Mouse (Mus musculus): ENCODE measurements around the gene Enc1. TPM values are rescaled to one million over a fixed set of nuclear protein-coding genes. Genes with fewer than 3 reads are reported as not detected.
A peak's percentile ranks its signal among the peaks of the same experiment; 100 is the strongest.

Enc1 gene
- polyA plus RNA-seq, 1 experiment from 2014 or later = 12.5 TPM

DNA sequence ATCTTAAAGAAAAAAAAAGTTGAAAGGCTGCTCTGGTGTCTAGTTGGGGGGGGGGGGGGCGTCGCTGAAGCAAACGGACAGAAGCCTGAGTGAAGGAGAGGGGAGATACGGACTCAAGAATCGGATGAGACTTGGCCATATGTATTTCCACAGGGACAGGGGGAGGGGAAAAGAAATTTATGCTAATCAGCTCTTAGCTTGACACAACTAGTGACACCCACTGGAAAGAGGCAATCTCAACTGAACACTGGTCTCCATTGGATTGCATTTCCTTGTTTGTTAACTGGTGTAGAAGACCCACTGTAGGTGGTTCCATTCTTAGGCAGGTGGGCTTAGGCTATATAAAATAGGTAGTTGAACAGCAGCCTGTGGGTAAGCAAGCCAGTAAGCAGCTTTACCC lies 55.9 kb downstream of the Enc1 start:
- no peak for ATAC-seq (ENCODE audit: borderline replicate concordance, extremely low read depth, low FRiP score, low TSS enrichment)
- H3K9me3 ChIP-seq = no peaks in the 10 kb centered on the region
- H3K4me3 ChIP-seq = no peak overlapping the region
- no peak overlapping the region for H3K27ac ChIP-seq
- H3K36me3 ChIP-seq = no peaks in the 10 kb centered on the region
- H3K9ac ChIP-seq = no peak overlapping the region
- WGBS = 86% methylated on average over 4 of the region's 5 CpGs
- peaks cover 16% of the 10 kb centered on the region for H3K4me1 ChIP-seq
- H3K27me3 ChIP-seq = no peaks in the 10 kb centered on the region
- H3K4me2 ChIP-seq = no peak overlapping the region

DNA sequence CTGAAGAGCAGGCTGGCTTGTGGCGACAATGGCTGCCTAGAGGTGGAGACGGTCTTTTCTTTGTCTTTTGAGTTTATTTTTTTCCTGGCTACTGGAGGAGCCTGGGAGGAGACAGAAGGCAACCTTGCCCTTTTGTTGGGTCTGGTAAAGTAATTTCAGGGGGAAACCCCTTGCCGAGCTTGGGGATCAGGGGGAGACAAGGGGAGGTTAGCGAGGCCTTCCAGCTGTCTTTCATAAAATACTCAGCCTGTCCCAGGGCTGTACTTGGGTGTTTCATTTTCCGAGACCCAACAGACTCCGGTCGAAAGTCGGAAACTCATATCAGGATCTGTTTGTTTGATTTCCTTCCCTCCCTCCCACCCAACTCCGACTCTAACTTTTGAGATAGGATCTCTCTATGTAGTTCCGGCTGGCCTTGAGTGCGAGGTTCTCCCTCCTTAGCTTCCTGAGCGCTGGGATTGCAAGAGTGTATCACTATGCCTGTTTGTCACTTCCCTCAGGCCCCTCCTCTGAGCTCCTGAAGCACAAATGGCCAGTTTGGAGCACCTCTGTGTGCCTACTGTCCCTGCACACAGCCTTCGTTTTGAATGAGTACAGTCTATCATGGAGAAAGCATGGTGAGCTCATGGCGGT lies 56.6 kb downstream of the Enc1 start:
- no peak overlapping the region for H3K4me3 ChIP-seq
- no peaks in the 10 kb centered on the region for H3K9me3 ChIP-seq
- no peak overlapping the region for H3K27ac ChIP-seq
- no peak for ATAC-seq (ENCODE audit: borderline replicate concordance, extremely low read depth, low FRiP score, low TSS enrichment)
- no peak overlapping the region for H3K4me2 ChIP-seq
- no peaks in the 10 kb centered on the region for H3K27me3 ChIP-seq
- 66% methylated on average over 14 of the region's 14 CpGs for WGBS
- H3K4me1 ChIP-seq = peaks cover 16% of the 10 kb centered on the region
- no peaks in the 10 kb centered on the region for H3K36me3 ChIP-seq
- no peak overlapping the region for H3K9ac ChIP-seq

DNA sequence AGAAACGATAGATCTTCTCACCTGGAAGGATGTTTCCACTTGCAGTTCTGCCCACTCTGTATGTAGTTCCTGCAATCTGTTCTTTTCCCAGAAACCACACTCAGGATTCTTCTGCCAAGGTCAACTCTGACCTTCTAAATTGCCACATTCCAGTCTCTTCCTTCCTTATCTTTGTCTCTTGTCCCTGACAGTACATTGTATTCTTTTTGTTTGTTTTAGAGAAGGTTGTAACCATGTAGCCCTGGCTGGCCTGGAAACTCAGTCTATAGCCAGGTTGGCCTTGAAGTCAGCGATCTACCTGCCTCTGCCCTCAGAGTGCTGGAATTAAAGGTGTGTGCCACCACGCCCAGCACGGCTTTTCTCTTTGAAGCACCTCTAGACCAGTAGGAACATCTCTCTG lies 58.0 kb downstream of the Enc1 start:
- Histone ChIP-seq H3K27ac (no peak overlapping the region), H3K9me3 (no peaks in the 10 kb centered on the region), H3K36me3 (no peaks in the 10 kb centered on the region), H3K4me3 (no peak overlapping the region), H3K9ac (no peak overlapping the region), H3K4me1 (peaks cover 16% of the 10 kb centered on the region), H3K27me3 (no peaks in the 10 kb centered on the region), H3K4me2 (no peak overlapping the region)
- ATAC-seq (ENCODE audit: borderline replicate concordance, extremely low read depth, low FRiP score, low TSS enrichment) = no peak
- WGBS = 77% methylated on average over 4 of the region's 4 CpGs

DNA sequence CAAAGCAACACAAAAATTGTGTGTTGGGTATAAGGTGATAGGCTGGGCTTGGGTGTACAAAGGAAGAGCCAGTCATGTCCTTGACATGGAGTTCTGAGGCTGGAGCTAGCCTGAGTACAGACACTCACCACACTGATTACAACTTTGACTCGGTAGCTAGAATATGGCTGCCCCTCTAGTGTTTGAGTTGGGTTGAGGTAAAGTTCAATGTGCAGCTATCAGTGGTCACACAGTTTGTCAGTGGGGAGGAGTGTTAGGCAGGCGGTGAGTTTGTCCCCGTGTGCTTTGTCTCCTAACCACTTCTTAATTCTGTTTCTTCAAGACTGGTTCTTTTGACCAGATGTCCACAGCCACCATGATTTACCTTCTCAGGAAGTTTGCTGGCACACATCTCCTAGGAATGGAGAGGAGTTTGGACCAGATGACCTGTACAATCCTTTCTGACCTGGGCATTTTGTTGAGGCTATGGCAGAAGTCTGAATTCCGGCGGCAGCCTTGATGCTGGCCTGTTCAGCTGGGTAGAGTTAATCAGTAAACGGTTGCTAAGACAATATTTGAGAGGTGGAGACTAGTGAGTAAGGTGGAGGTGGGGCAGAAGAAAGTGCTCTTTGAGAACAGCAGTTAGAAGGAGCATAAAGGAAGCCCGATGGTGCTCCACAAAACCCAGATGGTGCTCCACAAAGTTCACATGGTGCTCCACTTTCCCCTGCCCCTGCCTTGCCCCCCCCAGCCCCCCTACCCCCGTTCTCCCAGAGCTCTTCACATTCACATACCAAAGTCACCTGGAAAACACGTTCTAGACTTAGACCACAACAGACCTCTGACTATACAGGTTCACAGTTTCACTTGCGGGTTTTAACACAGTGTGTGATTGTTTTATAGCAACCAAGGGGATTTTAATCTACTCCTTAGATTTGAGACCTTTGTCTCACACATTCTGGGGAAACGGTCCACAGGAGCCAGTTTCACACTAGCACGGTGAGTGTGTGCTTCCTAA lies 59.3 kb downstream of the Enc1 start:
- no peaks in the 10 kb centered on the region for H3K27me3 ChIP-seq
- peak; percentile 72 for ATAC-seq (ENCODE audit: borderline replicate concordance, extremely low read depth, low FRiP score, low TSS enrichment)
- no peaks in the 10 kb centered on the region for H3K36me3 ChIP-seq
- peak overlapping the region; percentile 87 for H3K27ac ChIP-seq
- no peaks in the 10 kb centered on the region for H3K9me3 ChIP-seq
- no peak overlapping the region for H3K4me3 ChIP-seq
- H3K9ac ChIP-seq = no peak overlapping the region
- H3K4me2 ChIP-seq = peak overlapping the region; percentile 9; the same call in 1 of the 2 replicates
- WGBS = 54% methylated on average over 12 of the region's 12 CpGs
- peaks cover 14% of the 10 kb centered on the region for H3K4me1 ChIP-seq

Other genes starting within 250 kb of the Enc1 start
- gene 1700029F12Rik, start 206.7 kb upstream of the Enc1 start, polyA plus RNA-seq (2015; fragmentation: Nextera tagmentation; extraction: Ambion mirVana) = not detected in 2 replicates
- 1.3 and 1.4 TPM in 2 replicates for gene Fam169a, start 173.8 kb upstream of the Enc1 start, polyA plus RNA-seq (2015; fragmentation: Nextera tagmentation; extraction: Ambion mirVana)
- 3.1 and 3.8 TPM in 2 replicates for gene Gm6169, start 141.9 kb upstream of the Enc1 start, polyA plus RNA-seq (2015; fragmentation: Nextera tagmentation; extraction: Ambion mirVana)
- gene Gfm2, start 103.2 kb upstream of the Enc1 start, polyA plus RNA-seq (2015; fragmentation: Nextera tagmentation; extraction: Ambion mirVana) = 24.5 and 26.7 TPM in 2 replicates
- gene Nsa2, start 103.2 kb upstream of the Enc1 start, polyA plus RNA-seq (2015; fragmentation: Nextera tagmentation; extraction: Ambion mirVana) = 49.3 and 50.3 TPM in 2 replicates
- gene Hexb, start 42.7 kb upstream of the Enc1 start, polyA plus RNA-seq (2015; fragmentation: Nextera tagmentation; extraction: Ambion mirVana) = 32.3 and 34.7 TPM in 2 replicates